Mouse (Mus musculus) G1E (cell line): Measurements from ENCODE around the gene Polr3gl.

Experiments used
- CTCF ChIP-seq: IDR thresholded peaks from 2 replicates; pipeline ENCODE4 v1.5.1; 2012; ENCODE audit warnings: low read depth, low read length, inconsistent platforms, mixed read lengths
- GATA1 ChIP-seq: IDR thresholded peaks from 2 replicates; pipeline ENCODE4 v1.6.1; 2012; ENCODE audit warnings: borderline replicate concordance, low read length, inconsistent platforms, mixed read lengths

- no peak for TF ChIP-seq CTCF
- no peak for TF ChIP-seq GATA1
These were observed 36.3 kb downstream of the Polr3gl start, which contains the start of gene Txnip for GRCm38 (mm10) chr3:96557694-96558093.
